Mouse (Mus musculus) liver, adult 2 months (tissue): Measurements from ENCODE around the gene Ric1.

ENCODE experiments used
- CTCF ChIP-seq: fragments of 200-500 bp; IDR thresholded peaks from 2 replicates; pipeline ENCODE4 v1.5.1; 2011; ENCODE audit warnings: low read depth, low read length, control low read depth
- POLR2A ChIP-seq: fragments of 200-500 bp; IDR thresholded peaks from 2 replicates; pipeline ENCODE4 v1.6.1; 2011; ENCODE audit warnings: low read length, control low read depth; ENCODE audit not compliant: insufficient read depth; ENCODE audit errors: extremely low read depth

- no peak for TF ChIP-seq CTCF
- no peak for TF ChIP-seq POLR2A
Observed at GRCm38 (mm10) chr19:29528568-29528967, 6.5 kb downstream of the Ric1 start.
